Mouse (Mus musculus): ENCODE results near the gene Olfr1258. TPM values are rescaled to one million over a fixed set of nuclear protein-coding genes. Genes with fewer than 3 reads are reported as not detected.
"Not testable (repeated sequence)": the region's sequence is repeated elsewhere in the genome, so short reads cannot be mapped to it uniquely, and the experiment has no call there.

Olfr1258 gene
- polyA plus RNA-seq (2012), result not detected in 2 replicates

DNA sequence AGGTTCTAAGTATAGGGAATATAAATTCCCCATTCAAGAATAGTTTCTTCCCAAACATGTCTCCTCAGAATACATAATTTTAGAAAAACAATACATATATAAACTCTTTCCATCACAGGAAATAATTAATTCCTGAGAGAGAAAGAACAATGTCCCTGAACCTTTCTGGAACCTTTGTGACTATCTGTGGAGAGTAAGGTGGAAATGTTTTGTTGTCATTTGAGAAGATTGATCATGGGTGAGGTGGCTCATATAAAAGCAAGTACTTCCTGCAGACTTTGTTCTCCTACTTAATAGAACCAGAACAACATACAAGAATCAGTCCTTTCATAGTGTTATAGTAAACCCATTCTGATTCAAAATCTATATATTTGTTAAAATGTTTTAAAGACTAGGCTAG, at the start of gene Olfr1258:
Gene Olfr1258 (plus strand): TSS at position 301 of the 400 bp plus-strand sequence.
- no peak within 1 kb of the TSS for H3K4me3 ChIP-seq (replicated peaks)
- no peaks in the 10 kb centered on the region for H3K9me3 ChIP-seq (ENCODE audit: control insufficient read depth, low read length)
- H3K27me3 ChIP-seq (ENCODE audit: control insufficient read depth), result no peaks in the 10 kb centered on the region
- TF ChIP-seq TAL1 (IDR thresholded peaks at IDR 0.05; ENCODE audit: low read length), result no peak
- TF ChIP-seq GATA1 (IDR thresholded peaks at IDR 0.05; ENCODE audit: low read length), result no peak
- H3K4me1 ChIP-seq (ENCODE audit: control insufficient read depth), result no peaks in the 10 kb centered on the region
- H3K36me3 ChIP-seq (ENCODE audit: control insufficient read depth), result no peaks in the 10 kb centered on the region

GRCm38 (mm10) chr2:89878137-89878536, 49.0 kb upstream of the Olfr1258 start, which contains the start of gene Olfr1257:
Gene Olfr1257, plus strand, starts transcription at chr2:89878437.
- Histone ChIP-seq H3K4me1 (ENCODE audit: control insufficient read depth) (no peaks in the 10 kb centered on the region), H3K27me3 (ENCODE audit: control insufficient read depth) (no peaks in the 10 kb centered on the region), H3K36me3 (ENCODE audit: control insufficient read depth) (no peaks in the 10 kb centered on the region), H3K4me3 (replicated peaks) (no peak within 1 kb of the TSS), H3K9me3 (ENCODE audit: control insufficient read depth, low read length) (peaks cover 2% of the 10 kb centered on the region; the same call in 1 of the 2 replicates)
- TF ChIP-seq TAL1 (IDR thresholded peaks at IDR 0.05; ENCODE audit: low read length) (no peak), GATA1 (IDR thresholded peaks at IDR 0.05; ENCODE audit: low read length) (no peak)

- not testable (repeated sequence) for H3K4me3 ChIP-seq (replicated peaks); H3K4me1 ChIP-seq (ENCODE audit: control insufficient read depth); H3K36me3 ChIP-seq (ENCODE audit: control insufficient read depth); H3K27me3 ChIP-seq (ENCODE audit: control insufficient read depth); H3K9me3 ChIP-seq (ENCODE audit: control insufficient read depth, low read length)
Observed at GRCm38 (mm10) chr2:89912616-89913015, 14.5 kb upstream of the Olfr1258 start.

GRCm38 (mm10) chr2:89948564-89948963, 21.5 kb downstream of the Olfr1258 start, which contains the start of gene Olfr1259:
Gene Olfr1259, minus strand, starts transcription at chr2:89948664.
- H3K36me3 ChIP-seq (ENCODE audit: control insufficient read depth), result no peaks in the 10 kb centered on the region
- H3K4me3 ChIP-seq (replicated peaks), result no peak within 1 kb of the TSS
- no peaks in the 10 kb centered on the region for H3K27me3 ChIP-seq (ENCODE audit: control insufficient read depth)
- H3K9me3 ChIP-seq (ENCODE audit: control insufficient read depth, low read length), result peaks cover 3% of the 10 kb centered on the region
- no peaks in the 10 kb centered on the region for H3K4me1 ChIP-seq (ENCODE audit: control insufficient read depth)
- TF ChIP-seq TAL1 (IDR thresholded peaks at IDR 0.05; ENCODE audit: low read length) (no peak), GATA1 (IDR thresholded peaks at IDR 0.05; ENCODE audit: low read length) (no peak)

GRCm38 (mm10) chr2:89974184-89974583, 47.1 kb downstream of the Olfr1258 start, which contains the start of gene Olfr1260:
Gene Olfr1260, plus strand, starts transcription at chr2:89974340.
- TF ChIP-seq TAL1 (IDR thresholded peaks at IDR 0.05; ENCODE audit: low read length) (no peak), GATA1 (IDR thresholded peaks at IDR 0.05; ENCODE audit: low read length) (no peak)
- no peaks in the 10 kb centered on the region for H3K27me3 ChIP-seq (ENCODE audit: control insufficient read depth)
- H3K36me3 ChIP-seq (ENCODE audit: control insufficient read depth), result no peaks in the 10 kb centered on the region
- H3K4me1 ChIP-seq (ENCODE audit: control insufficient read depth), result no peaks in the 10 kb centered on the region
- H3K9me3 ChIP-seq (ENCODE audit: control insufficient read depth, low read length), result no peaks in the 10 kb centered on the region; the same call in 1 of the 2 replicates
- no peak within 1 kb of the TSS for H3K4me3 ChIP-seq (replicated peaks)

DNA sequence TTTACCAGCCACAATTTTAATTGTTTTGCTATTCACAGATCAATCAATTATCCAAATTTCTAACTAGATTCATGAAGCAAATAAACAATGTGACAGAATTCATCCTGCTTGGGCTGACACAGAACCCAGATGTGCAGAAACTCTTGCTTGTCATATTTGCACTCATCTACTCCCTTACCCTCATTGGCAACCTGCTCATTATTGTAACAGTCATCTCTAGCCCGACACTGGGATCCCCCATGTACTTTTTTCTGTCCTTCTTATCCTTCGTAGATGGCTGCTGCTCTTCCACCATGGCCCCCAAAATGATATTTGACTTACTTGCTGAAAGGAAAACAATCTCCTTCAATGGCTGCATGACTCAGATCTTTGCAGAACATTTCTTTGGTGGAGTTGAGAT, 50.6 kb downstream of the Olfr1258 start:
- TF ChIP-seq TAL1 (IDR thresholded peaks at IDR 0.05; ENCODE audit: low read length) (no peak), GATA1 (IDR thresholded peaks at IDR 0.05; ENCODE audit: low read length) (no peak)
- H3K4me3 ChIP-seq (replicated peaks), result no peak overlapping the region
- H3K27me3 ChIP-seq (ENCODE audit: control insufficient read depth), result no peaks in the 10 kb centered on the region
- no peaks in the 10 kb centered on the region for H3K36me3 ChIP-seq (ENCODE audit: control insufficient read depth)
- no peaks in the 10 kb centered on the region for H3K4me1 ChIP-seq (ENCODE audit: control insufficient read depth)
- H3K9me3 ChIP-seq (ENCODE audit: control insufficient read depth, low read length), result no peaks in the 10 kb centered on the region; the same call in 1 of the 2 replicates

Other genes with a start within 250 kb of the Olfr1258 start
- not detected in 2 replicates for gene Olfr1252, start 202.3 kb upstream of the Olfr1258 start, polyA plus RNA-seq (2012)
- not detected in 2 replicates for gene Olfr1253, start 170.2 kb upstream of the Olfr1258 start, polyA plus RNA-seq (2012)
- gene Olfr1254, start 133.7 kb upstream of the Olfr1258 start, polyA plus RNA-seq (2012), result not detected in 2 replicates
- gene Olfr1255, start 115.3 kb upstream of the Olfr1258 start, polyA plus RNA-seq (2012), result not detected in 2 replicates
- gene Olfr1256, start 85.8 kb upstream of the Olfr1258 start, polyA plus RNA-seq (2012), result 0.02 TPM in 1 of 2 replicates, not detected in the other
- not detected in 2 replicates for gene Olfr48, start 79.1 kb upstream of the Olfr1258 start, polyA plus RNA-seq (2012)
- gene Olfr1257, start 48.9 kb upstream of the Olfr1258 start, polyA plus RNA-seq (2012), result not detected in 2 replicates
- not detected in 2 replicates for gene Olfr1259, start 21.4 kb downstream of the Olfr1258 start, polyA plus RNA-seq (2012)
- gene Olfr1260, start 47.0 kb downstream of the Olfr1258 start, polyA plus RNA-seq (2012), result 0.01 TPM in 1 of 2 replicates, not detected in the other
- not detected in 2 replicates for gene Olfr1261, start 63.9 kb downstream of the Olfr1258 start, polyA plus RNA-seq (2012)
- not detected in 2 replicates for gene Olfr1262, start 72.8 kb downstream of the Olfr1258 start, polyA plus RNA-seq (2012)
- not detected in 2 replicates for gene Olfr1263, start 84.8 kb downstream of the Olfr1258 start, polyA plus RNA-seq (2012)
- 0.01 TPM in 1 of 2 replicates, not detected in the other for gene Olfr1264, start 98.3 kb downstream of the Olfr1258 start, polyA plus RNA-seq (2012)
- not detected in 2 replicates for gene Olfr1265, start 108.0 kb downstream of the Olfr1258 start, polyA plus RNA-seq (2012)
- gene Olfr140, start 136.3 kb downstream of the Olfr1258 start, polyA plus RNA-seq (2012), result not detected in 2 replicates
- not detected in 2 replicates for gene Olfr1269, start 194.1 kb downstream of the Olfr1258 start, polyA plus RNA-seq (2012)
- 0.01 TPM in 1 of 2 replicates, not detected in the other for gene Olfr32, start 215.0 kb downstream of the Olfr1258 start, polyA plus RNA-seq (2012)
- gene Olfr1270, start 225.8 kb downstream of the Olfr1258 start, polyA plus RNA-seq (2012), result not detected in 2 replicates